Mouse (Mus musculus) neural tube, embryonic 10.5 days (tissue): Measurements from ENCODE around the gene Cspg4.

Experiments used
- DNase-seq: peaks from one replicate; pipeline ENCODE4 v3.0.0-alpha.2; 2017; ENCODE audit warnings: low spot score; ENCODE audit errors: extremely low spot score

Cspg4 gene

DNA sequence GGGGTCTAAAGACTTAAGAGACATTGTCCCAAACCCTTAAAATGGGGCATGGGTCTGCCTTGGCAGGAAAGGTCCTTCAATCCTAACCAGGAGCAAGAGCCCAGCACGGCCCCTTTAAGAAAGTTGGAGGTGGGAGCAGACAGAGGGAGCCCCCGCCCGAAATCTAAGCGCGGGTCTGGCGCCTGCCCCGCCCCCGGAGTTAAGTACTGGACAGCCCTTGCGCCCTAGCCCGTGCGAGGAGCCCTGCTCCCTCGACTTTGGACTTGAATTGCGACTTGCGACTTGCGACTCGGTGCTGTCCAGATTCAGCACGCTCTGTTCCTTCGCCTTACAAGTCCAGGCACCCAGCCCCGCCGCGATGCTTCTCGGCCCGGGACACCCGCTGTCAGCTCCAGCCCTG is at the start of gene Cspg4:
Gene Cspg4, plus strand, starts transcription at position 202 of the 400 bp plus-strand sequence.
- peak; percentile 57 for DNase-seq

DNA sequence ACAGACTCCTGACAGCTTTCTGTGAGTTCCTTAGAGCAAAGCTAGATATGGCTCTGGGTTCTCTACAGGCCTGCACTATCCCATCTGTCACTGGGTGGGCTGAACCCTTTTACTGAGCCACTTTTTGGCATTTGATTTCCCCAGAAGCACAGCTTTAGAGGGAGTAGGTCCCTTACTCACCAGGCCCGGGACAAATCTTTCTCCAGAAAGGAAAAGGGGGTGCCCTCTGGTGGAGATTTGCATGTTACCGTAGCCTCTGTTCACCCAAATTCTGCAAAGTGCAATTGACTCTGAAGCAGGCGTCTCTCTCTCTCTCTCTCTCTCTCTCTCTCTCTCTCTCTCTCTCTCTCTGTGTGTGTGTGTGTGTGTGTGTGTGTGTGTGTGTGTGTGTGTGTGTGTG is 39.9 kb upstream of the Cspg4 start:
- DNase-seq: peak; percentile 39

DNA sequence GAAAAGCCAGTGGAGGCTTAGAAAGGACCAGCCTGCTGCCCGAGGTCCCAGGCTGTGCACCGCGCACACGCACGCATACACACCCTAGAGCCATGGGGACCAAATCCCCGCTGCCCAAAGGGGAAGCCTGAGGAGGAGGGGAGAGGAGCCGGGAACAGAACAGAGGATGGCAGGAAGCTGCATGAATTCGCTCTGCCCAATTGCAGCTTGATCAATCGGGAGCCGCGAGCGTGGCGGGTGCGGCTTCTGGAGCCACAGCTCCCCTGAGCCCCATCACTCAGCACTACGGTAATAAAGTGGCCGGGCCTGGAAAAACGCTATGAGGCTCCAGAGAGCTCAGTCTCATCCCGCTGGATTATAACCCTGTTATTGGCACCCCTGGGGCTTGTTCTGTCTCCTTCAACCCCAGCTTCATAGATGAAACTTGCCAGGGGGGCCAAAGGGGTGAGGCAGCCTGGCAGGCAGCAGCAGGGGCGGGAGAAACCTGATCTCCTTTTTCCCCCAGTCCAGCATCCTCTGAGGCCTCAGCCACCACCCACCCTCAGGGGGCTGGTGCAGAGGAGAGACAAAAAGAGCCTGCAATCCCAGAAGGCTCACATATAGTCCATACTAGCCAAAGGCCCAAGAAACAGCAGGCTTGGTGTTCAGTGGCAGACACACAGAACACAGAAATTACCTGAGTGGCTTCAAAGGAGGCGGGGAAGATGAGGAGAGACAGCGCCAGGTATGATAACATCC is 39.2 kb upstream of the Cspg4 start:
- peak; percentile 48 for DNase-seq

DNA sequence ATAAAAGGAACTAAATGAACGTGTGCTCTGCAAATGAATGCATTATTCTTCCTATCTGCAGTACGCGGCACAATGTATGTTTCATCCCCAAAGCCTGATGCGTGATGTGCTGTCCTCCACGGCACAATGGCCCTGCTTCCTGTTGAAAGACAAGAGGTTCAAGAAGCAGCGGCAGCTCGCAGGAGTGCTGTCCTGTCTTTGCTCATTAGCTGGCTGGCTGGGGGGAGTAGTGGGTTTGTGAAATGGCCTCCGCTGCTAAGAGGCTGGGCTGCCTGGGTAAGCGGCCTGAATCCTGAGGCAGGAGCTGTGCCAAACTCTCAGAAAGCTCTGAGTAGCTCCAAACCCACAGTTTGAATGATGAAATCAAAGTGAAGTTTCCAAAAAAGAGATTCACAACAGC is 36.7 kb upstream of the Cspg4 start:
- no peak for DNase-seq

DNA sequence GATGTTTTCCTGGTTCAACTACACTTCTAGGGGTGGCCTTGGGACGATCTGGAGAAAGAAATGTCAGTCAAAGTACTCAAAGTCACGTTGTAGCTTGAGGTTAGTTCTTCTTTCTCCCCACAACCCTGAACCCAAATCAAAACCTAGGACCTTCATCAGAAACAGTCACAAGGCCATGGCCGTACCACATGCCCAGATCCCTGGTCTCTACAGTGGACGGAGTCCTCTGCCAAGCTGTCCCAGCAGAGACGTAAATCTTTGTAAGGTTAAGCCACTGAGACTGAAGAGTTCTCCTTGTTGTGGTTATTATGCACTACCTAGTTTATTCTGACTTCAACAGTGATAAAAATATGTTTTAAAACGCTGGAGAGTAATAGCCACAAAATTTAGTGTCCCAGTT is 36.0 kb upstream of the Cspg4 start:
- no peak for DNase-seq

DNA sequence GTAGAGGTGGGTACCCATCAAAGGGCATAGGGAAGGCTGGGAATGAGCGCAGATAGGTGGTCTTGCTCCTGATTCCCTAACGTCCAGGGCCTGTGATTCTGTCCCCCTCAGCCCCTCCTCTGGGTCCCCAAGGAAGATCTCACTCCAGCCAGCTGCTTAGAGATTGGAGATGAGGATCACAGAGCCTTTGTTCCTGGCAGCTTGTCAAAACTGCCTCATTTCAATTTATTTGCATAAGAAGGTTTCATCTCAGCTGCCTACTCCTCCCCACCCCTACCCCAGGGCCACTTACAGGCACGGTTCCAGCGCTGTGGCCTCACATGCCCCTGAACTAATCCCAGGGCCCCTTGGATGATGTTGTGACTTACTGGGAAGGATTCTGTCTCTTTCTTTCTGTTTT is 34.7 kb upstream of the Cspg4 start:
- no peak for DNase-seq

DNA sequence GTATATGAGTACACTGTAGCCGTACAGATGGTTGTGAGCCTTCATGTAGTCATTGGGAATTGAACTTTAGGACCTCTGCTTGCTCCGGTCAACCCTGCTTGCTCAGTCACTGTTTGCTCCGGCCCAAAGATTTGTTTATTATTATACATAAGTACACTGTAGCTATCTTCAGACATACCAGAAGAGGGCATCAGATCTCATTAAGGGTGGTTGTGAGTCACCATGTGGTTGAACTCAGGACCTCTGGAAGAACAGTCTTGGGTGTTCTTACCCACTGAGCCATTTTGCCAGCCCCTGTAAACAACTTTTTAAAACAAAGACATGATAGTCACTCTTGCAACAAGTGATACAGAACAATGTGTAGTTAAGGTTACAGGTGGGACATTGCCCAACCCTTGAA is 32.9 kb upstream of the Cspg4 start:
- DNase-seq: no peak

DNA sequence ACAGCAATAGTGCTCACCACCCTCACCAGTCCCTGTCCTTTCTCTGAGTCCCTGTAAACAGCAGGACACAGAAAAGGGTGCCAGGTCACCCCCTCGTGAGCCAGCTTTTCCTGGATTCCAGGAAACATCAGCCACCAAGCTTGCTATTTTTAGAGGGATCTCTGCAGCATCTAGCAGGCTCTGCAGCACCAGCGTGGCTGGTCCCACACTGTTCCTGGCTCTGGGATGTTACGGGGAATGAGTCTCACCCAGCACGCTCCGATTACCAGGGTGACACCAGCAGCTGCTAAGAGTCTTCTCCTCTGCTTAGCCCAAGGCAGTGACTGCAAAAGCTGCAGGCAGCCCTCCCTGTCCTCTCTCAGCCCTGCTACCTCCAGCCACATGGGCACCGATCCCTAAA is 31.9 kb upstream of the Cspg4 start:
- no peak for DNase-seq

DNA sequence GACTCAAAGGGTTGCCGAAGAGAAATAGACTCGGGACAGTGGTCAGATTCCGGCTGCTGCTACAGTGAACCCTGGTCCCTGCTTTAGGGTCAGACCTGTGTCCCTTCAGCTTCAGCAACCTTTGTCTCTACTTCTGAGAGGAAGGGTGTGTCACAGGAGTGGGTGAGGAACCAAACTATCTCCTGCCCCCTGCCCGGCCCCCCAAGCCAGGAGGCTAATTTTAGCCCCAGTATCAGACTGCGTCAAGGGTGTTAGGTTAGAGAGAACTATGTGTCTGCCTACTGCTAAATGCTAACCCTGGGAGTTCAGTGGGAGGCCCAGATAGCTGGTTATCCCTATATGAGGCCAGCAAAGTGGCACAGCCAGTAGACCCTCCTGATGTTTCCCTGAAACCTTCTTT is 29.7 kb upstream of the Cspg4 start:
- DNase-seq: no peak

DNA sequence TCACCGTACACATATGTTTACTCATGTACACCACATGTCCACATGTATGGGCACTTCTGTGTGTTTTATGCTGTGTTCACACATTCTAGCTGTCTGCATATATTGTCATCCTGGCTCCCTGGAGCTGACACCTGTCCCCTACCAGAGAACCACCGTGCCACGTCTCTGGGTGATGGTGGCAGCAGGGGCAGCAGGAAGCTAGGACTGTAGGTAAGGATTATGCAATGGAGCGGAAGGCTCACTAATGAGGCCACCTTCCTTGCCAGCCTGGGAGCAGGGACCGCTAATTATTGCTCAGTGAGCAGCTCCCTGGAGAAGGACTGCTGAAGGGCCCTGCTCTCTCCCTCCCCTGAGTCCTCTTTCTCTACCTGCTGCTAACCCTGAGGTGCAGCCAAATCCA is 24.1 kb upstream of the Cspg4 start:
- no peak for DNase-seq

DNA sequence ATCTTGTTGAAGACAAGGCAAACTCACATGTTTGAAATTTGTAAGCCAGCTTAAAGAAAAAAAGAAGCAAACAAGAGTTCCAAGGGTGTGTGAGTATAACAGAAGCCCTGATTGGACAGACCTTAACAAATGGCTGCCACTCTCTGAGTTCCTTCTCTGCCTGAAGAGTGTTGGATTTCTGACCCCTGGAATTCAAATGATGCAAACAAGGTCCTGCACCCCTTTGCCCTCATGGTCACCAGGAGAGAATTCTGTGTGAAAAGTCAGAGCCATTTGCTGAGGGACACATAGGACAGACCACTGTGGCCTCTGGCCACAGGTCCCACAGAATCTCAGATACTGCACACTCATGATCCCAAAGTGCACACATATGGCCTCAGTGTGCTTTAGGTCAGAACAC is 23.0 kb upstream of the Cspg4 start:
- no peak for DNase-seq

DNA sequence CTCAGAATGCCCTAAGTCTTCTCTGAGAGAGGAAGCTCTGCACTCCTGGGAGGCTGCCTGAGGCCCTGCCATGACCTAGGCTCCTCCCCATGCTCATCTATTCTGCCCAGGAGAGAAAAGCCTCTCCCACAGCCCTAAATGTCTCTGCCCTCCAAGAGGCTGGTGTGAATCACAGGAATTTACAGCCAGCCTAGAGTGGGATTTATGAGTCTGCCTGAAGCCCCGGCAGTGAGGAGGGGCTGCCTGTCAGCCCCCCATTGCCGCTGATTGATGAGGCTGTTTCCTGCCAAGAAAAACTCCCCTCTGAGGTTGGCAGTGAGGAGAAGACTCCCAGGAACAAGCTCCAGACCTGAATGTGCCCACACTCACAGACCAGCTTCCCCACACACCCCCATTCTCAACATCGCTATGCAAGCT is 22.5 kb upstream of the Cspg4 start:
- DNase-seq: peak; percentile 54

DNA sequence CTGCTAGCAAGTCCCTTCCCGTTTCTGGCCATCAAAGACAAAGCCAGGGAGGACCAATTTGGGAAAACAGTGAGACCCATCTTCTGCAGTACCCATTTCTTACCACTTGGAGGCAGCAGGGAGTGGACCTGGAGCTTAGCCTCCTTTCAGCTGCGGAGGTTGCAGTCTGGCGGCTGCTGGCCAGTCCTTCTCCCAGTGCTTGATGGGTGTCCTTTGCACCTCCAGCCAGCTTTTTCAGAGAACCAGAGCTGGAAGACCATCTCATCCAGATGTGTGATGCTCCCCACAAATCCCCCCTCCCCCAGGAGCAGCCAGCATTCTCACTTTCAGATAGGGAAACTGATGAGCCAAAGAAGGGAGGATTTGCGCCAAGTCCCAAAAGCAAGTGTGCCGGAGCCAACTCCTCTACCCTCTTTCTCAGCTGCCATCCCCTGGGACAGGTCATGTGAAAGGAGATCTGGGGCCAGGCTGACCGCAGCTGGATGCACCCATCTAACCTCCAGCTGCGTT is 21.1 kb upstream of the Cspg4 start:
- peak; percentile 68 for DNase-seq

DNA sequence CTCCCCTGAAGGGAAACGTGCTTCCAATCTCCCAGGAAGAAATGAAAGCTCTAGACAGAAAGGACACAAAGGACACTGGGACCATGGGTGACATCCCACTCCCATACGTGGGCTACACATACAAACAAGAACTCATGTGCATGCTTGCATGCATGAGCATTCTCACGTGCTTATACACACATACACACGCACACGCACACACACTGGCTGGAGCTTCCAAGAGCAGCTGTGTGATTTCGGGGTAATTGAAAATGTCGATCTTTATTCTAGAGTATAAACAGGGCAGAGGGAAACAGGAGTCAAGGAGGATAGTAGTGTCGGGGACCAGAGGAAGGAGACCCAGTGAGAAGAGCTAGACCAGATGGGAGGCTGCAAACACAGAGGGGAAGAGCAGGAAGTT is 20.2 kb upstream of the Cspg4 start:
- no peak for DNase-seq

DNA sequence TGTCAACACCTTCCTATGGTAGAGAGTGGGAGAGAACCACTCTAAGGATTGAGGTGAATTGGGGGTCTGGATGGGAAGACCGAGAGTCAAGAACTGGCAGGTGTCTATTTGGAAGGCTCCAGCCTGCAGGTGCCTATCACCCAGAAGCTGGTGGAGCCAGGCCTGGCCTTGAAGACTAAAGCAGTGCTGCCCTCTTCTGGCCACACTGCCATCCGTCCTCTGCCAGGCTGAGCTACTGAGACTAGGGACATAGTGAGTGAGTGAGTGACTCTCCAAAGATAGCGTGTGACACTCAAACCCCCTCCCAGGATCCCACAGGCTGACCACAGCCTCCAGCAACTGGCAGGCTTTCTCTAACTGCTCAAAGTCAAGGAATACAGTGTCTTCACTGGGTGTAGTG is 17.3 kb upstream of the Cspg4 start:
- peak; percentile 65 for DNase-seq

DNA sequence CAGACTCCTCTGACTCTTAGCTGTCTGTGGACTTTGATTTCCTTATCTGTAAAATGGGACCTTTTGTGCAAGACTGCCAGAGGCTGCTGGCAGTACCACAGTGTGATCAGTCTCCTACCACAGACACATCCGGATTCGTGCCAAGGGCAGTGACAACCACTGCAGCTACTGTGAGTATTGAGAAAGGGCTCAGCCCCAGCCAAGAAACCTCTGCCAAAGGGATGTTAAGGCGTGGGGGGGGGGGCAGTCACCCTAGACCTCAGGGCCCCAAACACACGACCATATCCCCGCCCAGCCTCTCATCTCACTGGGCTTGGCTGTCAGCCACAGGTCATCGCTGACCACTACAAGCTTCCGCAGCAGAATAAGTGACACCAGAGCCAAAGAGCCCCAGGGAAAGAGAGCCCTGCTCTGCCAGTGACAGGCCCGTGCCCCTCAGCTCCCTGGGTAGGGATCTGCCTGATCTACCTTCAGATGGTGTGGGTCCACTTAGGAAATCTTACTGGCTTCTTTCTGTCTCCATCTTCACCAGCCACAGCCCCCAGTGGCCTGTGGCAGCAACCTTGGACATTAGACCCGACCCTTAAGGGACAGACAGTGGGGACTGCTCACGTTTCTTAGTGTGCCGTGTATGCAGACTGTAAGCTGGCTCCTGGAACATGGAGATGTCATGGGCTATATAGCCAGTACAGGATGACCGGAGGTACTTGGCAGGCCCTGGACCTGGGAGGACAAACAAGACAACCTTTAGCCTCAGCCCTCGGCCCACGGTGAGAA is 14.5 kb upstream of the Cspg4 start:
- no peak for DNase-seq

DNA sequence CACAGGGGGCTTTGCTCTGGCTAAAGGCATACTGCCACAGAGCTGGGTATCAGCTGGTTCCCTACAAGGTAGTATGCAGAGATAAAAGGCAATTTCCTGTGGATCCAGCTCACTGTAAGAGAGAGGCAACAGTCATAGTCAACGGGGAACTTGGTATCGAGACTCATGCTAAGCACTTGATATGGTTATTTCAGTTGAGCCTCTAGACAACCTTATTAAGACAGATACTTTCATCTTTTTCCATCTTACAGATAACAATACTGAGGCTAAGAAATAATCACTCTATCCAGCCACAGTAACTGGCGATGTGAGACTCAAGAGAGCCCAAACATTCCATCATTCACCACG is 14.0 kb upstream of the Cspg4 start:
- no peak for DNase-seq

DNA sequence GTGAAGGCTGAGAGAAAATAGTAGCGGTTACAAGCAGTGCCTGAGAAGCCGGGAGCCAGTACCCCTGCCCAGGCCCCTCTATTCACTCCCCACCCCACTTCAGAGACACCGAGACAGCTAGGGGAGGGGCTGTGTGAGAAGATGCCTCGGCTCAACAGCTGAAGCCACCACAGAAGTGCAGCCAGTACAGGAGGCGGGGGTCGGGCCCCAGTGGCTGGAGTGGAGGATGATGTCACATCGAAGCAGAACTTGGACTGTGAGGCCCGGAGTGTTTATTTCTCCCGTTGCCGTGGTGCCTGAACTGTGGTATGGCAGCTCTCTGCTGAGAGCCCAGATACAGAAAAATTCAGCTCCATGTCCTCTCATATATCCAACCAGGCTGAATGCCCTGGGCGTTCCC is 13.1 kb upstream of the Cspg4 start:
- DNase-seq: no peak

DNA sequence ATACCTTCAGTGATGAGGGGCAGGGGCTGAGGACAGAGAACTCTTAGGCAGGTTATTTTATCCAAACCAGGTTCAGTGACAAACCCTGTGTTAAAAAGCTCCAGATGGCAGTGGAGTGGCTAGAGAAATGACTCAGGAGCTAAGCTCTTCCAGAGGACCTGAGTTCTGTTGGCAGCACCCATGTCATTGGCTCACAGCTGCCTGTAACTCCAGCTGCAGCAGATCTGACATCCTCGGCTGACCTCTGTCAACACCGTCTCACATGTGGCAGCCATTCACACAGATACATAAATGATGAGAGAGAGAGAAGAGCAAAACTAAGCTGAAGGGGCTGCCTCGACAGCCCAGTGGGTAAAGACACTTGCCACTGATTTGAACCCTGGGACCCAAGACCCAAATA is 7.4 kb upstream of the Cspg4 start:
- DNase-seq: no peak

DNA sequence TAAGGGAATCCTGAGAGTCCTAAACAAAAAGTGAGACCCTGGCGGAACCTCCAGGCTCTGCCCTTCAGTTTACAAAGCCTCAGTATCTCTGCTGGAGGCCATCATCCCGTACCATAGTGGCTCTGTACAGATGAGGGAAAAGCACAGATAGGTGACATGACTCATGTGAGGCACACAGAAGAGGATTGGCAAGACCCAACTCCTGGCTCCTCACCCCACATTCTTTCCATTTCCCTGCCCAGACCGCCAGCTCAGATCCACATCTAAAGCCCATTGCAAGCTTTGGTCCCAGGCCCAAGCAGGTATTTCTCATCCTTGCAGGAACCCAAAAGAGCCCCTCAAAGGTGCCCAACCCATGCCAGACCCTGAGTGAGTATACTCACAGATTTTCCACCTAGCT is 4.8 kb upstream of the Cspg4 start:
- DNase-seq: no peak

DNA sequence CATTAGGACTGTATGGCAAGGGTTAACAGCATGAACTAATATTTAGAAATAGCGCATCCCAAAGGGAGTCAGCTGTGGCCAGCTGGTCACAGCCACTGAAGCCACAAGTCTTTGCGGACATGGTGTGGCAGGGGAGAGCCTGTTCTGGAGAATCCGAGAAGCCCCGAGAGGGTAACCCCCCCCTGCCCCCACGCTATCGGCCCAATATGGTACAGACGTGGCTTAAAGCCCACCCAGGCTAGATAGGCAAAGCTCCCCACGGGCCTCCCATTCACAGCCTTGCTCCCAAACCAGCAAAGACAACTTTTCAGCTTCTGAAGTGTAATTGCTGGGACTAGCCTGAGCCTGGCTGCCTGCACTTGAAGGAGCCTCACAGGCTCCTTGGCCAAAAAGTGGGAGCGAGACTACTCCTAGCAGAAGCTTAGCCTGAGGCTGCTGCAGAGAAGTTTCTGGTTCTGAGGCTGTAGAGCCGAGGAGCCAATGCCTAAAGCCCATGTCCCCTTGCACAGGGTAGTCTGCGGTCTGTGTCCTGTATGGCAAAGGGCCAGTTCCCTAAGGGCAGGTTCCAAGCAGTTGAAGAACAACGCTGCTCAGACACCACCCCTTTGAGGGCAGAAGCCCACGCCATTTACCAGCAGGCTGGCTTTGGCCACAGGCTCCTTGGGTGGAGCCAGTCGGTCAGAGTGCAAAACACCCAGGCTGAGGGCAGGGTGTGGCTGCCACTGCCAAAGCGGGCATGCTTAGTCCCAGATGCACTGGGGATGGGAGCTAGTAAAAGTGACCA is 4.2 kb upstream of the Cspg4 start:
- no peak for DNase-seq

DNA sequence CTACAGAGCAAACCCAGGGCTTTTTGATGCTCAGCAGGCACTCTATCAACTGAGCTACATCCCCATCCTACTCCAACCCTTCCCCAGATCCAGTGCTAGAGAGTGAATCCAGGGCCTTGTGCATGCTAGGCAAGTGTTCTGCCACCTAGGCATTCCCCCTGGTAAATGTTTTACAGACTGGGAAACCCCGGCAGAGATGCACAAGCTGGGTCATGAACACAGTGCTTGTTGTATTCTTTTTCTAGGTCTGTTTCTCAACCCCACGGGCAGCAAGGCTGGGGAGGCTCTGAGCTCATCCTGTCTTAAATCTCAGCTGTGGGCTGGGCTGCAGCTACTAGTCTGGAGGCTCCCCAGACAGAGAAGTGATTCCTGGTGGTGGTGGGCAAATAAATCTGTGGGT is 2.0 kb upstream of the Cspg4 start:
- no peak for DNase-seq
